Mouse (Mus musculus): ENCODE data around the gene Mamdc2. TPM values are rescaled to one million over a fixed set of nuclear protein-coding genes. Genes with fewer than 3 reads are reported as not detected.

The Mamdc2 gene
- polyA plus RNA-seq, 1 experiment from 2014 or later, result 0.89 TPM

- Histone ChIP-seq H3K27me3 (ENCODE audit: insufficient read depth, low read length) (no peaks in the 10 kb centered on the region), H3K4me1 (ENCODE audit: insufficient read depth) (no peaks in the 10 kb centered on the region), H3K4me2 (ENCODE audit: low read depth, low read length) (no peak overlapping the region), H3K9ac (replicated peaks) (no peak overlapping the region), H3K36me3 (replicated peaks; ENCODE audit: insufficient read depth, low read length) (no peaks in the 10 kb centered on the region), H3K27ac (ENCODE audit: low read depth) (no peak overlapping the region), H3K9me3 (ENCODE audit: low read length) (no peaks in the 10 kb centered on the region), H3K4me3 (ENCODE audit: low read depth, low read length) (no peak overlapping the region)
- ATAC-seq, result no peak
- 24% methylated on average over 7 of the region's 7 CpGs for WGBS (ENCODE audit: insufficient replicate concordance)
- DNase-seq, result no peak
- TF ChIP-seq EP300 (IDR thresholded peaks at IDR 0.05; ENCODE audit: low read depth) (no peak), CTCF (IDR thresholded peaks at IDR 0.05; ENCODE audit: low read depth) (no peak)
These were observed 60.0 kb downstream of the Mamdc2 start for GRCm38 (mm10) chr19:23388083-23388861.

GRCm38 (mm10) chr19:23382396-23382795 is 65.8 kb downstream of the Mamdc2 start:
- 75% methylated on average over 2 of the region's 2 CpGs for WGBS (ENCODE audit: insufficient replicate concordance)
- DNase-seq (no peak), ATAC-seq (no peak)
- H3K4me1 ChIP-seq (ENCODE audit: insufficient read depth), result no peaks in the 10 kb centered on the region
- no peak overlapping the region for H3K4me2 ChIP-seq (ENCODE audit: low read depth, low read length)
- no peaks in the 10 kb centered on the region for H3K27me3 ChIP-seq (ENCODE audit: insufficient read depth, low read length)
- no peak overlapping the region for H3K9ac ChIP-seq (replicated peaks)
- H3K27ac ChIP-seq (ENCODE audit: low read depth), result no peak overlapping the region
- TF ChIP-seq EP300 (IDR thresholded peaks at IDR 0.05; ENCODE audit: low read depth) (no peak), CTCF (IDR thresholded peaks at IDR 0.05; ENCODE audit: low read depth) (no peak)
- no peaks in the 10 kb centered on the region for H3K36me3 ChIP-seq (replicated peaks; ENCODE audit: insufficient read depth, low read length)
- H3K9me3 ChIP-seq (ENCODE audit: low read length), result no peaks in the 10 kb centered on the region
- H3K4me3 ChIP-seq (ENCODE audit: low read depth, low read length), result no peak overlapping the region

- WGBS (ENCODE audit: insufficient replicate concordance), result 85% methylated on average over 4 of the region's 4 CpGs
- Histone ChIP-seq H3K4me1 (ENCODE audit: insufficient read depth) (no peaks in the 10 kb centered on the region), H3K27ac (ENCODE audit: low read depth) (no peak overlapping the region), H3K9ac (replicated peaks) (no peak overlapping the region), H3K9me3 (ENCODE audit: low read length) (no peaks in the 10 kb centered on the region), H3K4me2 (ENCODE audit: low read depth, low read length) (no peak overlapping the region), H3K27me3 (ENCODE audit: insufficient read depth, low read length) (no peaks in the 10 kb centered on the region), H3K4me3 (ENCODE audit: low read depth, low read length) (no peak overlapping the region), H3K36me3 (replicated peaks; ENCODE audit: insufficient read depth, low read length) (no peaks in the 10 kb centered on the region)
- no peak for DNase-seq
- TF ChIP-seq EP300 (IDR thresholded peaks at IDR 0.05; ENCODE audit: low read depth) (no peak), CTCF (IDR thresholded peaks at IDR 0.05; ENCODE audit: low read depth) (no peak)
- ATAC-seq, result no peak
These were observed 67.3 kb downstream of the Mamdc2 start for GRCm38 (mm10) chr19:23380968-23381367.

- Histone ChIP-seq H3K27me3 (ENCODE audit: insufficient read depth, low read length) (no peaks in the 10 kb centered on the region), H3K4me2 (ENCODE audit: low read depth, low read length) (no peak overlapping the region), H3K9ac (replicated peaks) (no peak overlapping the region), H3K9me3 (ENCODE audit: low read length) (no peaks in the 10 kb centered on the region), H3K27ac (ENCODE audit: low read depth) (no peak overlapping the region), H3K36me3 (replicated peaks; ENCODE audit: insufficient read depth, low read length) (no peaks in the 10 kb centered on the region), H3K4me3 (ENCODE audit: low read depth, low read length) (no peak overlapping the region), H3K4me1 (ENCODE audit: insufficient read depth) (no peaks in the 10 kb centered on the region)
- 79% methylated on average over 8 of the region's 8 CpGs for WGBS (ENCODE audit: insufficient replicate concordance)
- DNase-seq (no peak), ATAC-seq (no peak)
- TF ChIP-seq EP300 (IDR thresholded peaks at IDR 0.05; ENCODE audit: low read depth) (no peak), CTCF (IDR thresholded peaks at IDR 0.05; ENCODE audit: low read depth) (no peak)
These were observed 68.3 kb downstream of the Mamdc2 start for GRCm38 (mm10) chr19:23379752-23380504.

GRCm38 (mm10) chr19:23376536-23377201 is 71.6 kb downstream of the Mamdc2 start:
- WGBS (ENCODE audit: insufficient replicate concordance), result 58% methylated on average over 11 of the region's 11 CpGs
- no peak for ATAC-seq
- Histone ChIP-seq H3K27me3 (ENCODE audit: insufficient read depth, low read length) (no peaks in the 10 kb centered on the region), H3K9ac (replicated peaks) (no peak overlapping the region), H3K4me2 (ENCODE audit: low read depth, low read length) (no peak overlapping the region), H3K4me1 (ENCODE audit: insufficient read depth) (no peaks in the 10 kb centered on the region), H3K4me3 (ENCODE audit: low read depth, low read length) (no peak overlapping the region), H3K9me3 (ENCODE audit: low read length) (no peaks in the 10 kb centered on the region), H3K36me3 (replicated peaks; ENCODE audit: insufficient read depth, low read length) (no peaks in the 10 kb centered on the region), H3K27ac (ENCODE audit: low read depth) (no peak overlapping the region)
- DNase-seq, result no peak
- TF ChIP-seq EP300 (IDR thresholded peaks at IDR 0.05; ENCODE audit: low read depth) (no peak), CTCF (IDR thresholded peaks at IDR 0.05; ENCODE audit: low read depth) (no peak)
